Mouse (Mus musculus) megakaryocyte, embryonic 14.5 days (primary cell): ENCODE measurements around the gene Tbxa2r.

Experiments
- FLI1 ChIP-seq: IDR thresholded peaks from 2 replicates; pipeline ENCODE4 v1.6.1; 2012; ENCODE audit warnings: low read length, inconsistent platforms, mixed read lengths
- GATA1 ChIP-seq: IDR thresholded peaks from 3 replicates; pipeline ENCODE4 v1.6.1; 2012; ENCODE audit warnings: mixed read lengths, low read length, inconsistent platforms, borderline replicate concordance

DNA sequence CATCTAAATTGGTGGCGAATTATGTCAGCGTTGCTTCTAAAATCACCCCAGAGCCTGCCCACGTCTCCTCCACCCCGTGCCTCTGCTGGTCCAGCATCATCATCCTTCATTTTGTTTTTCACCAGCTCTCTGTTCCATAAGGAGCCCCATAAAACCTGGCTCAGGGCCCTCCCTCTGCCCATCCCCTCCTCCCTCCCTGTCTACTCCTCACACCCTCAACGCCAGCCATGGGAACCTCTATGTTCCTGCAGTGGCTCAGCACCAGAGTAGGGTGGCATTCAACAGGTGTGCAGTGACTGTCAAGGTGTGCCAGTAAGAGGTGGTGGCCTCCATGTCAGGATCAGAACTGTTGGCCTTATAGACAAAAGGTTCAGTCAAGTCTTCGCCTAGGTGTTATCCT, 33.3 kb upstream of the Tbxa2r start:
- no peak for TF ChIP-seq GATA1
- no peak for TF ChIP-seq FLI1
